ENCODE assay signal across 8 mouse cellular contexts in the genomic region with DNA sequence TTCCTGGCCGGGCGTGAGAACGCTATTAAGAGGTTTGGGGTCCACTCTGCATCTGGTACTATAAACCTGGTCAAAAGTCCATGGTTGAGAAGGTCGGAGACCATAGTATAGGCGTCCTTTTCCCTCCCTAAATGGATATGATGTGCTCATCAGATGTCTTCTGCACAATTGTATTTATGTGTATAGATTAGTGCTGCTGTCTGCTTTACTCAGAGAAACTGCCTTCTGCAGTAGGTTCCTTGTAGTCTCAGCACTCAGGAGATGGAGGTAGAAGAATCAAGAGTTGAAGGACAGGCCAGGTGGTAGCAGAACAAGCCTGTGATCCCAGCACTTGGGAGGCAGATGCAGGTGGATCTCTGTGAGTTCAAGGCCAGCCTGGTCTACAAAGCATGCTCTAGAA. TPM values are rescaled to one million over a fixed set of nuclear protein-coding genes. Genes with fewer than 3 reads are reported as not detected.
DNase-seq lines count a peak whose midpoint lies in the region; ATAC-seq and TF ChIP-seq lines count a peak whose summit lies in the region.

No protein-coding gene starts in this region.

- TF ChIP-seq CTCF in thymus, adult 2 months (IDR thresholded peaks at IDR 0.05; ENCODE audit: borderline replicate concordance, control insufficient read depth, extremely low read depth, insufficient read depth, low read length, poor library complexity) = no peak

- peak overlapping the region; percentile 39 for H3K9ac ChIP-seq in forebrain, embryonic 11.5 days (ENCODE audit: low read length)
- peak overlapping the region; percentile 29; the same call in 1 of the 2 replicates for H3K9ac ChIP-seq in neural tube, embryonic 12.5 days

- H3K4me3 ChIP-seq in thymus, adult 2 months (ENCODE audit: control insufficient read depth, insufficient read depth, low read length) = peak overlapping the region; percentile 45
- H3K4me3 ChIP-seq in forebrain, embryonic 11.5 days (ENCODE audit: low read depth, low read length) = peak overlapping the region; percentile 36
- H3K4me3 ChIP-seq in limb, embryonic 10.5 days = peak overlapping the region; percentile 51
- peak overlapping the region; percentile 31 for H3K4me3 ChIP-seq in neural tube, embryonic 12.5 days

- no peaks in the 10 kb centered on the region for H3K9me3 ChIP-seq in forebrain, embryonic 11.5 days (ENCODE audit: control insufficient read depth, low read length)
- H3K9me3 ChIP-seq in limb, embryonic 10.5 days (replicated peaks) = no peaks in the 10 kb centered on the region
- no peaks in the 10 kb centered on the region for H3K9me3 ChIP-seq in neural tube, embryonic 12.5 days

- 2% methylated on average over 5 of the region's 5 CpGs for WGBS in thymus, adult 2 months
- WGBS in forebrain, embryonic 11.5 days = 8% methylated on average over 5 of the region's 5 CpGs
- 5% methylated on average over 5 of the region's 5 CpGs for WGBS in limb, embryonic 10.5 days
- 9% methylated on average over 5 of the region's 5 CpGs for WGBS in neural tube, embryonic 12.5 days

- TF ChIP-seq POLR2A in thymus, adult 2 months (IDR thresholded peaks at IDR 0.05; ENCODE audit: control insufficient read depth, extremely low read depth, insufficient read depth, low read length, poor library complexity) = no peak

- ATAC-seq in forebrain, embryonic 11.5 days (replicated peaks; ENCODE audit: low FRiP score) = 0 out of 2 replicates have a peak, but pooled peaks have one; percentile 48
- ATAC-seq in neural tube, embryonic 12.5 days (ENCODE audit: low FRiP score, low read depth) = peak; percentile 53; the same call in 1 of the 2 replicates

- no peak for DNase-seq in thymus, adult 2 months
- no peak for DNase-seq in thymus, postnatal 4 days
- DNase-seq in forebrain, embryonic 11.5 days (ENCODE audit: low spot score) = no peak
- peak; percentile 34 for DNase-seq in limb, embryonic 10.5 days (ENCODE audit: low spot score)
- DNase-seq in gastrocnemius, postnatal 14 days = no peak
- no peak for DNase-seq in ovary, adult 18-20 months (ENCODE audit: low spot score)
- DNase-seq in right cerebral cortex, postnatal 4 days = no peak

- H3K36me3 ChIP-seq in thymus, adult 2 months (ENCODE audit: control insufficient read depth, insufficient read depth, low read length) = no peaks in the 10 kb centered on the region
- H3K36me3 ChIP-seq in forebrain, embryonic 11.5 days (ENCODE audit: control insufficient read depth, insufficient read depth, low read length) = no peaks in the 10 kb centered on the region
- H3K36me3 ChIP-seq in limb, embryonic 10.5 days = no peaks in the 10 kb centered on the region
- no peaks in the 10 kb centered on the region for H3K36me3 ChIP-seq in neural tube, embryonic 12.5 days

- intact Hi-C loops in gastrocnemius, postnatal 14 days (cut with DNase I; ENCODE audit: low total_unique reads) = loop anchor here (10.0 kb wide), 1 partner anchor 600 kb away; no protein-coding TSS in a partner anchor

- H3K27ac ChIP-seq in thymus, adult 2 months (ENCODE audit: control insufficient read depth, insufficient read depth, low read length) = peak overlapping the region; percentile 84
- H3K27ac ChIP-seq in forebrain, embryonic 11.5 days (ENCODE audit: low read depth, low read length) = no peak overlapping the region
- peak overlapping the region; percentile 85 for H3K27ac ChIP-seq in limb, embryonic 10.5 days
- H3K27ac ChIP-seq in neural tube, embryonic 12.5 days = no peak overlapping the region

- H3K4me2 ChIP-seq in forebrain, embryonic 11.5 days (ENCODE audit: low read depth, low read length, severe bottlenecking) = peak overlapping the region; percentile 53
- H3K4me2 ChIP-seq in neural tube, embryonic 12.5 days (replicated peaks) = peak overlapping the region; percentile 60

- H3K4me1 ChIP-seq in thymus, adult 2 months (replicated peaks; ENCODE audit: control insufficient read depth, insufficient read depth, low read length) = peaks cover 10% of the 10 kb centered on the region; the same call in 1 of the 2 replicates
- no peaks in the 10 kb centered on the region for H3K4me1 ChIP-seq in forebrain, embryonic 11.5 days (replicated peaks; ENCODE audit: control insufficient read depth, insufficient read depth, low read length)
- H3K4me1 ChIP-seq in limb, embryonic 10.5 days = peaks cover 3% of the 10 kb centered on the region; the same call in 1 of the 2 replicates
- no peaks in the 10 kb centered on the region for H3K4me1 ChIP-seq in neural tube, embryonic 12.5 days

- no peaks in the 10 kb centered on the region for H3K27me3 ChIP-seq in thymus, adult 2 months (ENCODE audit: control insufficient read depth, insufficient read depth, low read length)
- no peaks in the 10 kb centered on the region for H3K27me3 ChIP-seq in forebrain, embryonic 11.5 days (ENCODE audit: control insufficient read depth, insufficient read depth, low read length)
- no peaks in the 10 kb centered on the region for H3K27me3 ChIP-seq in limb, embryonic 10.5 days (ENCODE audit: low read depth, poor library complexity, severe bottlenecking)
- H3K27me3 ChIP-seq in neural tube, embryonic 12.5 days (replicated peaks) = no peaks in the 10 kb centered on the region

RNA-seq across cellular contexts. Expression of a gene that starts 22.6 kb away (rescaled TPM):
- 9.9 and 10.8 TPM in 2 replicates for polyA plus RNA-seq in thymus, adult 2 months (2012; rRNA removed)
- 5.8 and 6.9 TPM in 2 replicates for polyA plus RNA-seq in forebrain, embryonic 11.5 days (2014; fragmentation: Nextera tagmentation; extraction: Ambion mirVana)
- polyA plus RNA-seq in limb, embryonic 10.5 days (2016; fragmentation: Nextera tagmentation; extraction: Ambion mirVana) = 9.6 and 17.2 TPM in 2 replicates
- 9.4 and 9.6 TPM in 2 replicates for polyA plus RNA-seq in neural tube, embryonic 12.5 days (2016; fragmentation: Nextera tagmentation; extraction: Ambion mirVana)
- total RNA-seq in gastrocnemius, postnatal 14 days (2021) = 10 to 100 TPM; 14.1 to 16.9 TPM

Comparison
In these comparisons a context has a peak if more than half of its experiments do, and no peak if none do; other contexts are left out.
1. H3K27ac ChIP-seq: peak in thymus, adult 2 months (single experiment) and limb, embryonic 10.5 days (single experiment); none in forebrain, embryonic 11.5 days (single experiment) and neural tube, embryonic 12.5 days (single experiment).
2. Peak in every context shown above with its lines, with median percentiles within 50 percentile points of each other: H3K4me3 ChIP-seq.